Mouse (Mus musculus) bone marrow macrophage, adult 2 months (primary cell): ENCODE results near the gene Prr12. TPM values are rescaled to one million over a fixed set of nuclear protein-coding genes. Genes with fewer than 3 reads are reported as not detected.
A peak's percentile ranks its signal among the peaks of the same experiment; 100 is the strongest.

Experiments
- H3K27ac ChIP-seq: 2 replicates; pipeline ENCODE4 v1.5.1; 2012; ENCODE audit warnings: low read depth, low read length; ENCODE audit not compliant: insufficient read depth
- H3K4me1 ChIP-seq: 2 replicates; pipeline ENCODE4 v1.6.1; 2012; ENCODE audit warnings: low read length; ENCODE audit not compliant: control insufficient read depth, insufficient read depth
- H3K4me3 ChIP-seq: 2 replicates; pipeline ENCODE4 v1.5.1; 2012; ENCODE audit warnings: mild to moderate bottlenecking, low read length, moderate library complexity; ENCODE audit not compliant: insufficient read depth
- CTCF ChIP-seq: IDR thresholded peaks from 2 replicates; pipeline ENCODE4 v1.5.1; 2012; ENCODE audit warnings: low read depth, mild to moderate bottlenecking, low read length, moderate library complexity
- POLR2A ChIP-seq: IDR thresholded peaks from 2 replicates; pipeline ENCODE4 v1.6.1; 2012; ENCODE audit warnings: mild to moderate bottlenecking, low read depth, low read length, borderline replicate concordance
- polyA plus RNA-seq: library from polyadenylated mRNA; stranded (reverse); fragments of >200 nt; gene quantifications from 2 replicates; pipeline ENCODE4 v1.2.4, GENCODE M21; 2012; ENCODE audit not compliant: missing spikeins, insufficient read depth, insufficient read length

Prr12 gene
- polyA plus RNA-seq, 1 experiment = 22.5 TPM

DNA sequence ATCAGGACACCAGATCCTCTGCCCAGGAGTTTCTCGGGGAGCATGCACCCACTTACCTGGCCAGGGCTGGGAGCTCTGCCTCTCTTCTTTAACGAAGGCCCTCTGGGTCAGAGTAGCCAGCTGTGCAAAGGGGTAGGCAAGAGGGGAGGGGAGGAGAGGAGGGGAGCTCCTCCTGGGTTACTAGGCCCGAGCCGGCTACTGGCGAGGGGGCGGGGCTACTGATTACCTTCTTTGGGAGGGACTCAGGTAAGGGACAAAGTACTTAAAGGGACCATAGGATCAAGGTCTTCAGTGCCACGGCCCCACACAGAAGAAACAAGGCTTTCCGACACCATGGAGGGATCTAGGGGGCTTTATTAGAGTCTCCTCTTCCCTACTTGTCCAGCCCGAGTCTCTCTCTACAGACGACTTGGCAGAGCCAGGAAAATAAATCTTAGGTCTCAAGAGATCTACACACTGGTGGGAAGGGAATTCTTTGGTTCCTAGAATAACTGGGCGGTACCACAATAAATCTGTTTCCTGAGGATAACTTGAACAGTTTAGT lies 8.9 kb upstream of the Prr12 start:
- H3K4me1 ChIP-seq = peaks cover 17% of the 10 kb centered on the region
- H3K27ac ChIP-seq = peak overlapping the region; percentile 50
- TF ChIP-seq POLR2A (no peak), CTCF (no peak)
- peak overlapping the region; percentile 95 for H3K4me3 ChIP-seq

DNA sequence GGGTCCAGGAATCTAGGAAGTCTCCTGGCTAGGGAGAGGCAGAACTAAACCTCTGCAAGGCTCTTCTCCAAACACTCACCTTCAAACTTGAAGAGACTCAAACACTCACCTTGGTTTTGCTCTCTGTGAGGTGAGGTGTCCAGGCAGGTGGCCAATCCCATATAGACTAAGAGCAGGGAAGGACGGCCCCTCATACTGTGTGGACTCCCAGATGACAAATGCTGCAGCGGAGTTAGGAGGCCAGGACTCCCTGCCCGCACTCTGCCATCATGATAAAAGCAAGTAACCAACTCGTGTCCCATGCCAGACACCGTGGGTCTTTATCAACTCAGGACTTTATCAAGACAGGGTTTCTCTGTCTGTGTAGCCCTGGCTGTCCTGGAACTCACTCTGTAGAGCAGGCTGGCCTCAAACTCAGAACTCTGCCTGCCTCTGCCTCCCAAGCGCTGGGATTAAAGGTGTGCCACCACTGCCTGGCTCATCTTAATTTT lies 8.0 kb upstream of the Prr12 start:
- TF ChIP-seq CTCF (no peak), POLR2A (no peak)
- Histone ChIP-seq H3K4me3 (no peak overlapping the region), H3K4me1 (peaks cover 17% of the 10 kb centered on the region)

DNA sequence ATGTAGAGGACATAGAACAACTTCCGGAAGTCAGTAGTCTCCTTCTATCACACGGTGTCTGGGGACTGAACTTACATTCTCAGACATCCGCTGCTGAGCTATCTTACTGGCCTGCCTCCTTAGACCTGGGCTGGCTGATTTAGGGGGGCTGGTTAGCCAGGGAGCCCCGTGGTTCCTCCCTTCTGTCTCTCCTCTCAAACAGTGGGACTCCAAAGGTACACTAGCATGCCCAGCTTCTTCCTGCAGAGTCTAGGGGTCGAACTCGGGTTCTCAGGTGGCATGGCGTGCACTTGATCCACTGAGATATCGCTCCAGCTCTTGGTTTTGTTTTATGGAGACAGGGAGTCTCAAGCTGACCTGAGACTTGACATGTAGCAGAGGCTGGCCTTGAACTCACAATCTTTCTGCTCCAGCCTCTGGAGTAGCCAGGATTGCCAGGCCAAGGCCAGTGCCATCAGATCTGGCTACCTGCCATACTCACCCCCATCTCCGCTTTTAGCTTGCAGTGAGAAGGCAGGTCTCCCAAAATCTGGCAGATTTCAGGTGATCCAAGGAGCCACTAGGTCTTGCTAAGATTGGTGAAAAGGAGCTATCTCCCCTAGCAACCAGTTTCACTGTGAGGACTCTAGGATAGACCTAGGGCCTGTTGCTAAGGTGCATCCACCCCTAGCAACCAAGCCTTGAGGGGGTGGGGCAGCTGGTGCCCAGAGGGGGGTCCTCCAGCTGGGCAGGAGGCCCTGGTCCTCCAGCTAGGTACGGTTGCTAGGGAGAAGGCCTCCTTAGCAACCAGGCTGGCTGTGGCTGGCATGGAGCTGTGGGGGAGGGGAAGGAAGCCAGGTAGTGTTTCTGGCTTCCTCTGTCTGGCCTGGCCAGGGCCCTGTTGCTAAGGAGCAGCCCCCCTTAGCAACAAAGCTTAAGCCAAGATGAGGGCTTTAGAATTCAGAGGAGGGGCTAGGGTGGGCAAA lies 6.2 kb upstream of the Prr12 start:
- no peak for TF ChIP-seq CTCF
- no peak for TF ChIP-seq POLR2A
- no peak overlapping the region for H3K4me3 ChIP-seq
- peaks cover 8% of the 10 kb centered on the region for H3K4me1 ChIP-seq
- no peak overlapping the region for H3K27ac ChIP-seq

More for the DNA sequence above, 8.0 kb upstream of the Prr12 start:
- H3K27ac ChIP-seq = no peak overlapping the region

DNA sequence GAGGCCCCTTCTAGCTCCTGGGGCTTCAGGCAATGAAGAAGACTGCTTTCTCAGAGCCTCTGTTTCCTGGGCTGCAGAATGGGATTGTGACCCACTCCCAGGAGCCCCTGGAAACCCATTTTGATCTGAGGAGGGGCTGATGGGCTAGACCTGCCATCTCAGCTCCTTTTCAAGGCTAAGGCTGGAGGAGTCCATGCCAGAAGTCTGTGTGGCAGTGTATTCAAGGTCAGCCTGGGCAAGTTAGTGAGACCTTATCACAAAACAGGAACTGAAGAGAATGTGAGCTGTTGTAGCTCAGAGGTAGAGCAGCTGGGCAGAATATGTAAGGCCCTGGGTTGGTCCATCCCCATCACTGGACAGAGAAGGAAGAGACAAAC lies 4.3 kb upstream of the Prr12 start:
- Histone ChIP-seq H3K27ac (no peak overlapping the region), H3K4me3 (no peak overlapping the region), H3K4me1 (peaks cover 7% of the 10 kb centered on the region)
- TF ChIP-seq POLR2A = no peak
- TF ChIP-seq CTCF = no peak

DNA sequence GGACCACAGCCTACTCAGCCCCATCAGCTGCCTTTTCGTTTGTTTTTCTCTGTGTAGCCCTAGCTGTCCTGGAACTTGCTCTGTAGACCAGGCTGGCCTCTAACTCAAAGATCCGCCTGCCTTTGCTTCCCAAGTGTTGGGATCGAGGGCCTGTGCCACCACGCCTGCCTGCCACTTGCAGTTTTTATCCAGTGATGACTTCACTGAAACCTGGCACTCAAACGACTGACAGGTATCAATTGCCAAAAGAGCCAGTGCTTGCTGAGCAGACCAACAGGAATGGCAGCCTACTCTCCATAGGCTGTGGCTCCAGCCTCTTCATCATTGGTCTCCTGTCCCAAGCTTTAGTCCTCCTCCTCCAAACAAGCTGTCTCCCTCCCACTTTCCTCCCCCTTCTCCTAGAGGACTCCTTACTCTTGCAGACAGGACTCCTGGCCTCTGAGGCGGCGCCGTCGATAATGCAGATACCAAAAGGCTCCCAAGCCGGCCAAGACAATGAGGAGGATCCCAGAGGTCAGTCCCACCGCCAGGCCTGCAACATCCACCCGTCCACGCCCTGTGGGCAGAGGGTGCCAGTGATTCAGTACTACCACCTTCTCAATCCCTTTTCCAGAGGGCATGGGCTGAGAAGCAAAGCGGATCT lies 3.8 kb upstream of the Prr12 start:
- TF ChIP-seq POLR2A (no peak), CTCF (no peak)
- no peak overlapping the region for H3K27ac ChIP-seq
- peaks cover 5% of the 10 kb centered on the region for H3K4me1 ChIP-seq
- no peak overlapping the region for H3K4me3 ChIP-seq

DNA sequence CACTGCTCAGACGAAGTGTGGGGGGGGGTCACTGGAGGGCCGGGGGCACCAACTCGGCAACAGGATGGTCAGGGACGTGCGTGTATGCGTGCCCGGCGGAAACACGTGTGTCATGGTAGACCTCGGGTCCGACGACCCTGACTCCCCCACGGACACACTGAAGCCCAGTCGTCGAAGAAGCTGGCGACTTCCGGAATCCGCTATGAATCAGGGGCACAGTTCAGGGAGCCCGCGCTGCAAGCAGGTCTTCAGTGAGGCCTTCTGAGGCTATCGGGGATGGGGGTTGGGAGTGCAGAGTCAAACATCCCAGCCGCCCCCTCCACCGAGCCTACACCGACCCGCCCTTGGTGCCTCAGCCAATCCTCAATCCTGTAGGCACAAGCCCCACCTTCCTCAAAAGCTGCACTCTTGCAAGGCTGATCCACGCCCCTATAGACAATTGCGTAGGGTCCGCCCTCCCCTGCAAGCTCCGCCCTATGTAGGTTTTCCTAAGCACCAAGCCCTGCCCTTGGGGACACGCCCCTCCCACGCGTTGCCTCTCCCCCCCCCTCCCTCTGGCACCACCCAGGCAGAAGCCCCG lies 1.3 kb upstream of the Prr12 start:
- H3K4me1 ChIP-seq = peaks cover 4% of the 10 kb centered on the region
- TF ChIP-seq POLR2A (0 out of 2 replicates have a peak, but pooled peaks have one; percentile 64), CTCF (no peak)
- peak overlapping the region; percentile 95 for H3K27ac ChIP-seq
- peak overlapping the region; percentile 68 for H3K4me3 ChIP-seq

DNA sequence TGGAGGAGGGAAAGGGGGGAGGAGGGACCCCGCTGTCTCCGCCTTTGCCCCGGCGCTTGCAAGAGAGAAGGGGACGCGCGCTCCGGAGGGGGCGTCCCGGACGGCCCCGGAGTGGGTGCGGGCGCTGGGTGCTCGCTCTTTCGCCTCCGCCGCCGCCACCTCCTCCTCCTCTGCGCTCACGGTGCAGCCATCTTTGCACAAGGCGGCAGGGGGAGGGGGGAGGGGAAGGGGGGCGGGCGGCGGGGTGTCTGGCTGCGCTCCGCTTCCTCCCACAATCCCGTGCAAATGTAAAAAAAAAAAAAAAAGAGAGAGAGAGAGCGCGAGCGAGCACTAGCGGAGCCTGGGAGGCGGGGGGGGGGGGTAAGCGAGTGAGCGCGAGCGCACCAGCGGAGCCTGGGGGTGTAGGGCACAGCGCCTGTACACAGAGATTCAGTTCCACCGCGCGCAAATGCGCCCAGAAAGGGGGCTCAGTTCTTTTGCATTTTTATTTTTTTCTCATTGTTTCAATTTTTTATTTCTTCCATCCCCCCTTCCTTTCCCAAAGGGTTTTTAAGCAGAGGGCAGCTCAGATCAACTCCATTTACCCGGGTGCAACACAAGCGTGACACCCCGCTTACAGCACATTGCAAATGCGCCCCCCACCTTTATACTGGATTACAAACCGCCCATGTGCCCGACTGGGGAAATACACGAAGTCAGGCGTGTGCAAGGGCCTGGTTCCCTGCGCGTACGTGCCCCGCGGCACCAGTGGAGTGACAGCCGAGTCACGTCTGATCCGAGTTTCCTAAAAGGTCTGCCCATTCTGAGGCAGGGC lies 643 bp upstream of the Prr12 start:
- H3K4me1 ChIP-seq = peaks cover 4% of the 10 kb centered on the region
- peak overlapping the region; percentile 98 for H3K27ac ChIP-seq
- TF ChIP-seq POLR2A (no peak), CTCF (no peak)
- peak overlapping the region; percentile 94 for H3K4me3 ChIP-seq

DNA sequence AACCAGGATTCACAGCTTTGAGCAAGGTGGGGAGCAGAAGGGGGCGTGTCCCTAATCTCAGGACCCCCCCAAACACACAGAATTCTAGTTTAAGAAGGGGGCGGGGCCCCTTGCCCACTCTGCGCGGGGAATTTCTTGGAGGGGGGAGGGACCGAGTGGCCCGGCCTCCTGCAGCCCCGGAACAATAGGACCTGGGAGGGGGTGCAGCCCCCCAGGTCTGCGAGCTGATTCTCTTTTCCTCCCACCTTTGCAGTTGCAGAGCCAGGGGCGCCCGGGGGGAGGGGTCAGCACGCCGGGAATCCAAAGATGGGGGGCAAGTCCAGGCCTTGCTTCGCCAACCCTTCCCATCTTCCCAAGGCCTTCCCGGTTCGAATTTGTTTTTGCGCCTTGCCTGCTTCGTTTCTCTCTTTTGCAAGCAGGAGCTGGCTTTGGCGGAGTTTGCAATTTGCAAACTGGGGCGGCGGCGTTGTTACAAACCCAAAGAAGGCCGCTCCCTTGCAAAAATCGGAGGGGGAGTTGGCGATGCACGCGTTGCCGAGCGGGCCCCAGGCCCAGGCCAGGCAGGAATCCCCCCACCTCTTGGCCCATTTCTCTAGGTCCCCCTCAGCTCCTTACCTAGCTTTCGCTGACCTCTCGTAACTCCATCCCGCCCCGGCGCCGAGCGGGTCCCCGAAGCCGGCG lies 360 bp downstream of the Prr12 start:
- Histone ChIP-seq H3K4me3 (peak overlapping the region; percentile 94), H3K27ac (peak overlapping the region; percentile 98), H3K4me1 (peaks cover 4% of the 10 kb centered on the region)
- TF ChIP-seq POLR2A (no peak), CTCF (no peak)
